Mouse (Mus musculus): ENCODE measurements at regions not wholly inside any gene's neighbourhood (a gene's known extent, or its start where the extent isn't known, plus 50 kb on each side); places are given as distances from the start of the nearest gene placed in this dataset.

DNA sequence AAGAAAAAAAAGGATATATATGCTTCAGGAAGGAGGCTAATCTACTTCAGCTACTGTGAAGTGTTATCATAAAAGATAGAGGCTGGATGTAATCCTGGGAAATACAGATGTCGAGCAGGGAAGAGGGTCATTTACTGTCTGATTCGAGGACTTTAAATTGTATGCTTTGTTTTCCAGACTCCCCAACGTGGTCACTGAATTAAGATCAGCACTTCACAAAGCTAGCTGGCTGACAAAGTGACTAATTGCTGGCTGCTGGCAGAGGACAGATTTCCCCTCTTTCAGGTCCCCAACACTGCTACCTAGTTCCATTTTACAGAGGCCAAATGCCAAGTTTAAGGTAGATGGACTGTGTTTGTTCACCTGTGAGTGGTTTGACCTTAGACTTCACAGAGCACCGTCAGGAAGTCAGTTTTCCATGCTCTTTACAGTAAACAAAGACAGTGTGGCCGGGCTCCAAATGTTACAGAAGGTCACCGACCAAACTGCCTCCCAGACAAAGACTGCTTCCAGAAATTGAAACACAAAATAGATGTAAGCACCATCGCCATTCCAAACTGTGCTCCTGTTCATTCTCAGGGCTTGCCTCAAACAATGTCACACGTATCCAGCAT lies 167.2 kb downstream of the Gm11361 start (continued):
- no peak for TF ChIP-seq SMC3 (IDR thresholded peaks at IDR 0.05; ENCODE audit: low read depth, low read length)

DNA sequence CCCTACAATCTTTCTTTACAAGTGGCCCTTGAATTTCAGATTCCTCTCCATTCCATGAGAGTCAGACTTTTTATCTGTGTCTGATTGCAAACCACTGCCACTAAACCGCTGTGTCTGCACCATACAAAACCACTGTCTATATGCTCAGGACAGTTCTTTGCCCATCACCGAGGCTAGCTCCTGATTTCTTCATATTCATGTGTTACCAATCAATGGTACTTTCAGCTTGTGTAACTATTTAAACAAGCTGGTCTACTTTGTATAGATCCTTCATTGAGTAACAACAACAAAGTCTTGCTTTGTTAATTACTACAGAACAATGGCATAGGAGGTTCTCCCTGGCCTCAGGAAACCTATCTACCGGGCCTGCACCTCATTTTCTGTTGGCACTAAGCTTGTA lies 164.0 kb downstream of the Gm11361 start:
- H3K4me1 ChIP-seq (ENCODE audit: control insufficient read depth in 1 of 2, insufficient read depth in 2 of 2, low read length in 2 of 2): no peaks in the 10 kb centered on the region
- no peaks in the 10 kb centered on the region for H3K36me3 ChIP-seq (ENCODE audit: control insufficient read depth in 1 of 2, insufficient read depth in 2 of 2, low read length in 2 of 2)
- H3K79me2 ChIP-seq (ENCODE audit: control insufficient read depth, insufficient read depth, low read length, poor library complexity): no peaks in the 10 kb centered on the region
- no peak for TF ChIP-seq ELF1 (IDR thresholded peaks at IDR 0.05; ENCODE audit: low read depth, low read length)
- no peak for TF ChIP-seq ZKSCAN1 (IDR thresholded peaks at IDR 0.05; ENCODE audit: low read depth, low read length)
- no peak for TF ChIP-seq MYC (IDR thresholded peaks at IDR 0.05; ENCODE audit: low read depth, low read length)
- no peak for TF ChIP-seq BHLHE40 (IDR thresholded peaks at IDR 0.05; ENCODE audit: borderline replicate concordance, low read depth, low read length)
- TF ChIP-seq MYB (IDR thresholded peaks at IDR 0.05; ENCODE audit: low read depth, low read length): no peak
- H3K4me3 ChIP-seq (ENCODE audit: control insufficient read depth in 1 of 2, insufficient read depth in 1 of 2, low read depth in 2 of 2, low read length in 2 of 2): no peak overlapping the region
- no peak overlapping the region for H3K27ac ChIP-seq (ENCODE audit: control insufficient read depth, low read depth, low read length)
- H3K9ac ChIP-seq (ENCODE audit: control insufficient read depth, low read depth, low read length, poor library complexity, severe bottlenecking): no peak overlapping the region
- DNase-seq (ENCODE audit: low read depth, low spot score): no peak
- H3K27me3 ChIP-seq (ENCODE audit: control insufficient read depth in 1 of 2, insufficient read depth in 2 of 2, low read length in 2 of 2): no peaks in the 10 kb centered on the region
- H3K9me3 ChIP-seq (replicated peaks; ENCODE audit: insufficient read depth, low read length): no peaks in the 10 kb centered on the region

DNA sequence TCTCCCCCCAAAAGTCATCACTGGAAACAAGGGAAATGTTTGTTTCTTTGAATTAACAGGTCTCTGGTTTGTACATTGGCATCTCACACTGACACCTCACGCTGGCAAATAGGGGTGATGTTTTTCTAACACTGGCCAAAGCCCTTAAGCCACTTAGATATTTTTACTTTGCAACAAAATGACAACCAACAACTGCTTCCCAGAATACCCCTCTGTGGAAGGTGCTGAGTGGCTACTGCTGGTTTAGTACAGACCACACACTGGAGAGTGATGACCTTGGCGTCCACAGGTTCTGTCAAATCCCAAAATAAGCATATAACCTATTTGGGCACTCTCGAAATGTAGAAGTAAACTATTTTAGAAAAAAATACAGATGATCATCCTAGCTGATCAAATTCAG lies 163.3 kb downstream of the Gm11361 start:
- Histone ChIP-seq H3K4me1 (ENCODE audit: control insufficient read depth in 1 of 2, insufficient read depth in 2 of 2, low read length in 2 of 2) (no peaks in the 10 kb centered on the region), H3K9ac (ENCODE audit: control insufficient read depth, low read depth, low read length, poor library complexity, severe bottlenecking) (no peak overlapping the region), H3K36me3 (ENCODE audit: control insufficient read depth in 1 of 2, insufficient read depth in 2 of 2, low read length in 2 of 2) (no peaks in the 10 kb centered on the region), H3K79me2 (ENCODE audit: control insufficient read depth, insufficient read depth, low read length, poor library complexity) (no peaks in the 10 kb centered on the region), H3K27ac (ENCODE audit: control insufficient read depth, low read depth, low read length) (no peak overlapping the region), H3K9me3 (replicated peaks; ENCODE audit: insufficient read depth, low read length) (no peaks in the 10 kb centered on the region), H3K4me3 (ENCODE audit: control insufficient read depth in 1 of 2, insufficient read depth in 1 of 2, low read depth in 2 of 2, low read length in 2 of 2) (no peak overlapping the region), H3K27me3 (ENCODE audit: control insufficient read depth in 1 of 2, insufficient read depth in 2 of 2, low read length in 2 of 2) (no peaks in the 10 kb centered on the region)
- no peak for TF ChIP-seq ELF1 (IDR thresholded peaks at IDR 0.05; ENCODE audit: low read depth, low read length)
- no peak for TF ChIP-seq MEF2A (IDR thresholded peaks at IDR 0.05; ENCODE audit: extremely low read depth, insufficient replicate concordance, low read depth, low read length, poor library complexity, severe bottlenecking)
- no peak for TF ChIP-seq MYC (IDR thresholded peaks at IDR 0.05; ENCODE audit: low read depth, low read length)
- TF ChIP-seq CTCF (IDR thresholded peaks at IDR 0.05 in 2 of 3, conservative IDR thresholded peaks at IDR 0.05 in 1 of 3; ENCODE audit: control insufficient read depth in 1 of 3, insufficient read depth in 1 of 3, low read depth in 2 of 3, low read length in 3 of 3, poor library complexity in 1 of 3, severe bottlenecking in 1 of 3): no peak
- TF ChIP-seq CHD2 (IDR thresholded peaks at IDR 0.05; ENCODE audit: low read length): no peak
- no peak for TF ChIP-seq UBTF (IDR thresholded peaks at IDR 0.05; ENCODE audit: borderline replicate concordance, insufficient read depth, low read depth, low read length)
- TF ChIP-seq CHD1 (IDR thresholded peaks at IDR 0.05; ENCODE audit: low read depth, low read length): no peak
- no peak for TF ChIP-seq POLR2A (IDR thresholded peaks at IDR 0.05; ENCODE audit: control insufficient read depth in 1 of 2, insufficient read depth in 1 of 2, low read depth in 1 of 2, low read length in 2 of 2, poor library complexity in 1 of 2)
- no peak for TF ChIP-seq USF2 (IDR thresholded peaks at IDR 0.05; ENCODE audit: borderline replicate concordance in 1 of 2, insufficient read depth in 1 of 2, low read depth in 1 of 2, low read length in 2 of 2)
- TF ChIP-seq MXI1 (IDR thresholded peaks at IDR 0.05; ENCODE audit: low read depth, low read length): no peak
- no peak for TF ChIP-seq HCFC1 (IDR thresholded peaks at IDR 0.05; ENCODE audit: low read depth, low read length)
- no peak for TF ChIP-seq POLR2AphosphoS2 (IDR thresholded peaks at IDR 0.05; ENCODE audit: low read length)
- no peak for TF ChIP-seq NELFE (IDR thresholded peaks at IDR 0.05; ENCODE audit: low read depth, low read length)
- TF ChIP-seq TBP (IDR thresholded peaks at IDR 0.05; ENCODE audit: low read depth, low read length): no peak
- no peak for TF ChIP-seq ZMIZ1 (IDR thresholded peaks at IDR 0.05; ENCODE audit: low read depth, low read length)
- no peak for DNase-seq (ENCODE audit: low read depth, low spot score)

All from MEL (cell line).